Mouse (Mus musculus): Measurements from ENCODE around the gene Kcnip2.

Kcnip2 gene

DNA sequence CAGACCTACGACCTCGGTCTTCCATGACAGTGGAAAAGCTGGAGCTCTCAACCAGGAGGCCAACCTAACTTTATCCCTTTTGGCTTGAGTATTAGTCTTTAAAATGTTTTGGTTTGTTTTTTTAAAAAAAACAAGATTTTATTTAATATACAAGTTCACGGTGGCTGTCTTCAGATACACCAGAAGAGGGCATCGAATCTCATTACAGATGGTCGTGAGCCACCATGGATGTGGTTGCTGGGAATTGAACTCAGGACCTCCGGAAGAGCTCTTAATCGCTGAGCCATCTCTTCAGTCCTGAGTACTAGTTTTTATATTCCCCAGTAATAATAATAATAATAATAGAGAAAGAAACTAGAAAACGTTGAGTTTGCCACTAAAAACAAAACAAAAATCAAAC, 34.2 kb downstream of the Kcnip2 start:
- DNase-seq (ENCODE audit: low spot score in 2 of 2) = no peak

DNA sequence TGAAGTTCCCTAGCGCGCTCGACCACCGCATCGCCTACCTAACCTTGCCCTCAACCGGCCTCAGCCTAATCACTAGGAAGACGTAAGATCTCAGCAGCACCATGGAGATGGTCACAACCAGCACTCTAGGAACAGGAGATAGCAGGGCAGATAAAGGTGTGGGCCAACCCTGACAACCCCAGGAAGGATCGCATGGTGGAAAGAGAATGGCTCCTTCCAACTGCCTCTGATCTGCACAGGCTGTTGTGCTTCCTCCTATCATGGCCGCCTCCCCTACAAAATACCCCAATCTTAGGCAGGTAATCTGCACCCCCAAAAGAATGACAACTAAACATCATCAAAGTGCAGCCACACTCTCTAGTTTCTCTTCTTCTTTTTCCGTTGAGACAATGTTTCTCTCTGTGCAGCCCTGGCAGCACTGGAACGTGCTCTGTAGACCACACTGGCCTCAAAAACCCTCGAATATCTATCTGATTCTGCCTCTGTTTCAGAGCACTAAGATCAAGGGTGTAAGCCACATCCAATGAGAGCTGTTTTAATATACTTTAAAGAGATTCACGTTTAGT, 35.4 kb downstream of the Kcnip2 start:
- no peak for DNase-seq (ENCODE audit: low spot score in 2 of 2)

DNA sequence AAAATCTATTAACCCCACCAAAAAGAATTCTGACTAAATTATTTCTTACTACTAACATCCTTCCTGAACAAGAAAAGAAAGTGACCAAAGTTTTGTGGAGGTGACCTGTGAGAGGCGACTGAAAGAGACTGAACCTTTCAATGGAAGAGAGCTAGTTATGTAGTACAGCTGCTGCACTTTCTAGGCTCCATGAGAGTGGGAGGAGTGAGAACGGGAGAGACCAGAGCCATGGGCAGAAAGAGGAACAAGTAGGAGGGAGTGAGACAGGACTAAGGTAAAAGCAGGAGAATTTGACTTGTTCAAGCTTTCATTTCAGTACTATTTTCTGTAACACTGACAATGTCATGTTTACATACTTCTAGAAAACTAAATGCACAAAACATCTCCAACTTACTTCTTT, 40.4 kb downstream of the Kcnip2 start:
- DNase-seq (ENCODE audit: low spot score in 2 of 2) = peak in 1 of 2 experiments; percentile 36

DNA sequence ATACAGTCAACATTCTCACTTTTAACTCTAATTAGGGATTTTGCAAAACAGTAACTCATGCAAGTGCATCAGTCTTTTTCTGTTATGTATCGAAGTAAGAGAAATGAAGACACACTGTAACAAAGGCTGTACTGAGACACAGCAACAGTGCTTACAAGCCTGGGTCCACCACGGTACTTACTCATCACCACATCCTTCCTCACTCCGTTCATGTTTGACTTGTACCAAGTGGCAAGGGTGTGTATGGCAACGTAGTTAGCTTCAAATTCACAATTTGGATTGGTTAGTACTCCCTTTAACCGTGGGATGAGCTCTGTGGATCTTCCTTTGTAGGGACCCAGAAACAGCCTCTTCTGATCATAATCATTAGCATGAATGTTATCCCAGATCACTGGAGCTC, 44.4 kb downstream of the Kcnip2 start:
- no peak for DNase-seq (ENCODE audit: low spot score in 2 of 2)

DNA sequence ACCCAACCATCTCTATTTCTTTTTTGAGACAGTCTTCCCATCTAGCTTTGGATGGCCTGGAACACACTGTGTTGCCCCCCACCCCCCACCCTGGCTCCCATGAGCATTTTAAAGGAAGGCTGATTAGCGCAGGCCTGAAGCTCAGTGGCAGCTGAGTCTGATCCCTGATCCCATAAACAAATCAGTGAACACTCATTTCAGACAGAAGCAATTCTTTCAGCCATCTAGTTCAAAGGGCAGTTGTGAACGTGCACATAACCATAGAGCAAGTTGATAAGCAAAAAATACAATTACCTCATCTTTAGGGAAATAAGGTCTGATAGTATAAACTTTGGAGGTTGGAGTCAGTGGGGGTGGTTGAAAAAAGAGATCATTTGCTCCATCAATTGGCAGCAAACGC, 55.1 kb downstream of the Kcnip2 start:
- DNase-seq (ENCODE audit: low spot score in 2 of 2) = no peak

DNA sequence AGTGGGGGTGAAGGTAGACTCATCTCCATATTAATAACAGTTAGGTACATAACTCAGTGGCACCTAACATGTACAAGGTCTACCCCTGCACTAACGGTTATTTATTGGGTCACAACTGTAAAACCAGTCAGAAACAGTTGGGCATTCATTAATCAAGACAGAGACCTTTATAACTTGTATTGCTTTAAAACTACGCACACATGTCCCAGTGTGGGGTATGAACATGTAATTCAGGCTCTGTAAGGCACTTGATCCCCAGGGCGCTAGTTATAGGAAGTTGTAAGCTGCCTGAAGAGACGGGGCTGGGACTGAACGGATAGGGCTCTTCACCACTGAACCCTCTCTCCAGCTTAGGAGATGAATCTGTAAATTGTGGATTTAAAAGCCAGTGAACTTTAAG, 57.2 kb downstream of the Kcnip2 start:
- no peak for DNase-seq (ENCODE audit: low spot score in 2 of 2)

DNA sequence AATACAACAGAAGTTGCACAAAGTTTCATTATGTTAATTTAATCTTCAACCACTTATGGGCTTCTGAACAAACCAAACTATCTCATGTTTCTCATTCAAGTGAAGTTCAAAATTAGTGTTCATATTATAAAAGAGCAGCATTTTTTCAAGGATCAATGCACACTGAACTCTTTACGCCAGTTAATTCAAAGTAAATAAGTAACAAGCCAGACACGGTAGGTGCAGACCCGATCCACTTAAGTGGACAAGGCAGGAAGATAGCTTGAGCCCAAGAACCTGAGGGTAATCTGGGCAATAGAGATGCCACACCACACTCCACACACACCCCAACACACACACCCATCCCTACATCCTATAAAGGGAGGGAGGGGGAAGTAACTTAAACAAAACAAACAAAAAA, 62.3 kb downstream of the Kcnip2 start:
- no peak for DNase-seq (ENCODE audit: low spot score in 2 of 2)

DNA sequence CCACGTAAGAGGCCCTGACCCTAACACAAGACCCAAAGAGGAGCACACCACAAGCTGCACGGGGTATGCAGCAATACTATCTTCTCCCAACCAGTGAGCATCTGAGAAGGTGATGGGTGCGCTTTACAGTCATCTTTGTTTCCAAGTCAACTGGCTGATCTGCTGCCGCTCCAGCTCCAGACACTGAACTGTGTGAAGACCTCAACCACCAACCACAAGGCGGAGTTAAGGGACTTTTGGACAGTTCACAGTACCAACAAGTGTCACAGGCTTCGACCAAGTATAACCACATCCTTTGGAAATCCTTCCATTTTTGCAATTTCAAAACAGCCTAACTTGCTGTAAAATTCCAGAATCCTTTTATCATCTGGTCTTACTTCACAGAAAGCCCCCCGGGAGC, 64.0 kb downstream of the Kcnip2 start:
- no peak for DNase-seq (ENCODE audit: low spot score in 2 of 2)

DNA sequence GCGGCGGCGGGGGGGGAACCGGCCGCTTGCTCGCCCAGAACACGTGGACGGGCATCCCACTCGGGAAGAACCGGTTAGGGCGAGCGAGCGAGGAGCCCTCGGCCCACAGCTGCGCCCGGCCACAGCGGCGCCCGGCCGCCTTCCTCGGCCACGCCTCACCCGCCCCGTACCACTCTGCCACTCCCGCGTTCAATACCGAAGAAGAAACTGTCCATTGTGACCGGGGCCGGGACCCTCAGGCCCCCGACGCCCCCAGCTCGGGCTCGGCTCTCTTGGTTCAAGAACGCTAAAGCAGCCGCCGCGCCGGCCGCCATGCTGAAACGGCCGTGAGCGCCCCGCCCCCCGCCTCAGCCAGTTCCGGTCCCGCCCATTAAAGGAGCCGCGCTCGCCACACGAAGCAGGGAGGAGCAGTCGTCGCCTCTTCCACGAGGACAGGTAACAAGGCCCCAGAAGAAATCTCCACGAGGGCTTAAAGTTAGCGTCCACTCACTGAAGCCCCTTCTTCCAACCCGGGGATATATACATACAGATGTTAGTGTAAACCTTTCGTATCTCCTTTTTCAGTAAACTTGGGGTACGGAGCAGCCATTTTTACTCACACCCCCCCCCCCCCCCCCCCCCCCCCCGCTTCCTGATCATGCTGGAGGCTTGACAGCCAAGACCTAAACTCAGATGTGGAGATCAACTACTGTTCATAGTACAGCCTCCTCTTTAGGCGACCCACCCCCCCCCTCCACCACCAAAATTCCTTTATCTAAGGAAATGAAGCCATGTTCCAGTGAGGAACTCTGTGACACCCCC, 66.4 kb downstream of the Kcnip2 start, which contains the start of gene Npm3:
Npm3 (minus strand) TSS at position 349 of the 801 bp plus-strand sequence.
- peak in 1 of 2 experiments; percentile 69 for DNase-seq (ENCODE audit: low spot score in 2 of 2)

DNA sequence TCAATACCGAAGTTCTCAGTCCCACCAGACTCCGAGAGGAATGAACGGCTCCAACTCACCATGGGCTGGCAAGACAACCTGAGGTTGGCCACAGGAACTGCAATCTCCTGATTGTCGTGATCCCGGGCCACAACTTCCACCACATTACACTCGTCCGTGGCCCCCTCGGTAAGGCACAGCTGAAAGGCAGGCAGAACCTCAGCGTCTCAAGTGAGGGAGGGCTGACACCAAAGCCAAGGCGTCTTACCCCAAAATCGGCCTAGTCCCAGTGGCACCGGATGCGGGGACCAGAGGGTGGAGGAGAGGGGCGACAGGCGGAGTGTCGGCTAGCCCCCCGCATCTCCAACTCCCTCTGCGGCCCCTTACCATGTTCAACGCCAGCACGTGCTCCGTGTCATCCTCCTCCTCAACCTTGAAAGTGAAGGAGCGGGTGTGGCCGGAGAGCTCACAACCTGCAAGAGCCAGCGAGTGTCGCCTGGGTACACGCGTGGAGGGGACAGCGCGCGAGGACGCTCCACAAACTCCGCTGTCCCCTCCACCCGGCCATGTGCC, 67.1 kb downstream of the Kcnip2 start:
- no peak for DNase-seq (ENCODE audit: low spot score in 2 of 2)

DNA sequence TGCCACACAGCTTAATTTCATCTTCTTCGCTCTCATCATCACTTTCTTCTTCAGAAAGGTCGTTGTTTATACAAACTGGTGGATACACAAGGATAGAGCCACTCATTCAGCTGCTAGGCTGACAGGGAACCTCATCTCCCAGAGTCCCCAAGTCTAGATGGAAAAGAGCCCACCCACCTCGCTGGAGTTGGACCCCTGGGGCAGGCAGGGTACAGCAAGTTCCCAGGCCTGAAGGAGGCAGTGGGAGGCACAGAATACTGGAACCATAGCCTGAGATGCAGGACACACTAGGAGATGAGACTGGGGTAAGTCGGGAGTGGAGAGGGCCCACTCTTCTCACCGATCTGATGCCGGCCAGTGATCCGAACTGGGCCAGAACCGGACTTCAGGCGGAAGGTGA, 67.7 kb downstream of the Kcnip2 start:
- no peak for DNase-seq (ENCODE audit: low spot score in 2 of 2)

DNA sequence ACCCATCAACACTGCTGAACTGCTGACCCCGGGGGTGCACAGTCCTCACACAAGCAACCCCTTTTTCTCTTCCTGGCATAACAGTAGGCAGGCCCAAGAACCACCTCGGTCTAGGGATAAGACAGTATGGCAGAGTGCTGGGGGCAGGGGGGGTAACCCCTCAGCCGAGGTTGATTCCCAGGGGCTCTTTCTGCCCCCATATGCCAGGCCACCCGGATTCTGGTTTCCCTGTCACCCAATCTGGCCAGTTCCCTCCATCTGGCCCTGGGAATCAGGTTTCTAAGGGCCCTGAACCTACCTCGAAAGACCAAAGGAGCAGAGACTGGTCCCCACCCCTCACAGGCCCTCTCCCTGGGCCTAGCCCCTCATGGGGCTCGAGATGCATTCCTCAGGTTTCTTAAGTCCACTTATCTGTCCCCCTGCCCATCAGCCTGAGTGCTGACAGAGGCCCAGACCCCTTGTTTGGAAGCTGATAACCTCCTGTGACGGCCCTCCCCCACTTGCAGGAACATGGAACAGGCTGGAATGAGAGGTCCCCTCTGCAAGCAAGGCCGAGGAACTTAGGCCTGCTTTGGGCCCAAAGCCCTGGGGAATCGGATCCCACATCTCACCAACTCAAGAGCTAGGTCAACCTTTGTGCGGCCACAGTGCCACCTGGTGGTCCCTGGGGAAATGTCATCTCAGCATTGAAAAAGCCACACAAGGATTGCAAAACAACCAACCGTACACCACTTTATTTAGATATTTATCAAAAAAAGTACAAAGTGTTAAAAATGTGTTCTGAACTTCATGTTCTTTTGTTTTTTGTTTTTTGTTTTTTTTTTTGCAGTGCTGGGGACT, 68.6 kb downstream of the Kcnip2 start:
- peak; percentile 31 to 92 for DNase-seq (ENCODE audit: low spot score in 2 of 2)

DNA sequence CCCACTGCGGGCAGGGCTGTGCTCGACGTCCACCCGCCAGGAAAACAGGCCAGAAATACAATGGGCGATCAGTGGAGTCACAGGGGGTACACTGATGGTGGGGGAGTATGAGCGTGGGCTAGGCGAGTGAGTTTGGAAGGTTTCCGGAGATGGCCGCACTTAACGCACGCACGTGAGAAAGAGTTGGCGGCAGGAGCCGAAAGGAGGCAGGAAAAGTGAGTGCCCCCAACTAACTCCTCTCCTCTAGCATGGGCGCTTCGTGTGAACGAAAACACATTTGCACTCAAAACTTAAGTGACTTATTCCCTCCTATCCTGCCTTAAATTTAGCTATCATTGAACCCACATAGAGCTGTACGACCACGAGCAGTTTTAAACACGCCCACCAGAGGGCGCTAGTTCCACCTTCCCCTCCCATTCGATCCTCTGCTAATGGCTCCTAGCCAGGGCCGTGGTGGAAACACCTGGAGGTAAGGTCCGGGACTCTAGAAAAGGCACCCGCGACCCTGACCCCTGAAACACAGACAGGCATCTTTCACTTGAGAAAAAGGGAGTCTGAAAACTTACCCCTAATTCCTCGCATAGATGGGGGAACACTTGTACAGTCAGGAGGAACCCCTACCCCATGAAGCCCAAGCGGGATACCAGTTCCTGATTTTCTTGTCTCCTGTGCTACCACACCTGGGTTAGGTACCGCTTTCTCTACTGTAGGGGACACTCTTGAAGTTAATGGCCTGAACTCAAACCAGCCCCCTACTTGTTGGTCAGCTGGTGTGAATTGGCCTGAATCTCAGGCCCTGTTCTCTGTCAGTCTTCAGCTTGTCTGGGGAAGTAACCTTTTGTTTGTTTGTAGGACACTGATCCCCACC, 69.5 kb downstream of the Kcnip2 start:
- DNase-seq (ENCODE audit: low spot score in 2 of 2) = peak in 1 of 2 experiments; percentile 72

DNA sequence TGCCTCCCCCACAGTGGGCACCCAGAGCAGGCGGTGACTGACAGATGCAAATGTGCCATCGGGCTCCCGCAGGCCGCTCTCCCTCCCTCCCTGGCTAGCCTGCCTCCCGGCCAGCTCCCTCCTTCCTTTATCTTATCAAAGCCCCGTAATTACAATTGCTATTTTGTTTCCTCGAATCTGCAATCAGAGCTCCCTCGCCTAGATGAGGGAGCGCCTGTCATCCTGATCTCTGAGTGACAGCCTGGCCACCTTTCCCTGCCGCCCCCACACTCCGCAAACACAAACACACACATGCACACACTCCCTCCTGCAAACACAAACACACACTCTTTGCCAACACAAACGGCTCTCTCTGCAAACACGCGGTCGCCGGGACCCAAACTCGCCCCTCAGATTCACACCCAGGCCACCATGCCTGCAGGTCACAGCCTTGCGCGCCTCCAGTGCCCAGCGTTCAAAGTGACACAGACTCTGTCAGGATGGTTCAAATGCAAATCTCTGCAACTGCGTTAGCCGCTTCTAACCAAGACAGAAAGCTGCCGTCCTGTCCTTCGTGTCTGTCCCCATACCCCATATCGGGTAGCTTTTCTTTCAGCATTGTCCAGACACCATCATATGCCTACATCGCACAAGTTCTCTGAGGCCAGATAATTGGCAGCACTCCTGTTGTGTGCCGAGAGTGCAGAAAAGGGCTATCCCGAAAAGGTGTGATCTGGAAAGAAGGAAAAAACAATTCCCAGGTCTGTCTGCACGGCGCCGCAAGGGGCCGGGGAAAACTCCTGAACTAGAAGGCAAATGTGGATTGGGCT, 70.3 kb downstream of the Kcnip2 start:
- no peak for DNase-seq (ENCODE audit: low spot score in 2 of 2)

DNA sequence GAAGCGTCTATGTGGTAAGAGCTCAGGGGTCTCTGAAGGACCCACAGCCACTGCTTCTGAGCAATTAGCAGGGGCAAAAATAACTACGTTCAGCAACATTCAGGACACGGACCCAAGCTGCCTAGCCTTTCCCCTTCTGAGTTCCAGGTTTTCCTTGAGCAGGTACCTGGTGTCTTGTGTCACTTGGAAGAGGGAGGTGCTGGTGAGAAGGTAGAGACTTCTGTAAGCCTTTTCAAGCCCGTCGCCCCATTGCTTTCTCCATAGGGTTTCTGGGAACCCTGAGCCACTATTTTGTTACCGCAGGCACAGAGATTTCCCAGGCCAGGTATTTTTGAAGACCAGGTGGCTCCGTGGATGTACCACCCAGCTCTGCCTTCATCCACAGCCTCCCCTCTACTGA, 72.2 kb downstream of the Kcnip2 start:
- no peak for DNase-seq (ENCODE audit: low spot score in 2 of 2)

DNA sequence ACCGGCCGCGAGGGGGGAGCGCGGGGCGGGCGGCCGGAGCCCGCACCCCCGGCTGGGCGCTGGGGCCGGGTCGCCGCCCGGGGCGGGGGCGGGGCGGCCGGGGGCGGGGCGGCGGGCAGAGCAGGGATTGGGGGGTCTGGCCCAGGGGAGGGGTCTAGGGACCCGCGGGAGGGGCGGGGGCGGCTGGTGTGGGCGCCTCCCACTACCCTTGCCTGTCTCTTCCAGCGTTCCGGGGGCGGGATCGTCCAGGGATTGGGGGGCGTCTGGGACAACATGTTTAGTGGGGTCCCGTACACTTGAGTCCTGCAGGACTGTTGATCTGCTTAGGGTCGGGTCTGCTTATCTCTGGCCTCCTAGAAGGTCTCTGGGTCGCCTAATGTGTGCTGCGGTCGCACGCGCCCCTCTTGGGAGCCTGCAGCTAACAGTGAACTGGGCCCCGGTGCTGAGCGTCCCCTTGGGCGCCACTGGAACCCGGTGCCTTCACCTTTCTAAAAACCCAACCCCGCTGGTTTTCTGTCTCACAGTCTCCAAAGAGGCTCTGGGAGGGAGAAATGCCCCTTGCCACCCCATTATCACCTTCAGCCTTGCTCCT, 72.8 kb downstream of the Kcnip2 start:
- no peak for DNase-seq (ENCODE audit: low spot score in 2 of 2)

DNA sequence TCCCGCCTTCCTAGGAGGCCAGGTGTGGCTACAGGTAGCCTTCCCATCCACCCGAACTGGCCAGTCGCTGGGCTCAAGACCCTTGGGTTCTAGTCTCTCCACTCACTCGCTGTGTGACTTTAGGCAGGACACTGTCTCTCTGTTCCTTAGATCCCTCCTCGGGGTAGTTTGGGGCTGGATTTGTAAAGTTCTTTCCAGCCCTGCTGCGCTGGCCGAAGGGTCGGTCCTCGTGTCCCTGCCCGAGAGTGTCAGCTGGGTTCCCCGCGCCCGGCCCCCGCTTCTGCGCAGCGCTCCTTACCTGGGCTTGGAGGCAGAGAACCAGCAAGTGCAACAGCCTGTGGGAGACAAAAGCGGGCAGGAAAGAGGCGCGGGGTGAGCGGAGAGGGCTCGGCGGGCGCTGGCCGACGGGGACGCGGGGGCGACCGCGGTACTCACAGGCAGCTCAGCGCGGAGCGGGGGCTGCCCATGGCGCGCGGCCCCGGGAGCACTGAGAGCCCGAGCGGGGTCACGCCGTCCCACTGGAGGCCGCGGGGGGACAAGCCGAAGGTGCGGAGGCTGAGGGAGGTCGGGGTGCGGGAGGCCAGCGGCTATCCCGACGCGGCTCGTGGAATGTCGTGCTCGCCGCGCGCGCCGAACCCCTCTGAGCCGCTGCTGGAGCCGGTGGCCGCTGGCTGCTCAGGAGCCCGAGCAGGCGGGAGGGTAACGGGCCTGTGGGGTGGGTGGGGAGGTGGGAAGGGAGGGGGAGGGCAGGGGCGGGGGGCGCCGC, 73.5 kb downstream of the Kcnip2 start, which contains the start of gene Fgf8:
Fgf8 (minus strand) TSS at position 698 of the 766 bp plus-strand sequence.
- DNase-seq (ENCODE audit: low spot score in 2 of 2) = no peak

Data from left cerebral cortex, adult 9 months (tissue).